Mouse (Mus musculus) kidney, postnatal 0 days (tissue): ENCODE measurements around the gene Fam25c. TPM values are rescaled to one million over a fixed set of nuclear protein-coding genes. Genes with fewer than 3 reads are reported as not detected.

ENCODE experiments used
- ATAC-seq: fragments of 200-750 bp; cut with Nextera tagmentation; replicated peaks from 2 replicates; pipeline ENCODE4 v1.8.0; 2017; ENCODE audit warnings: low read depth, moderate number of reproducible peaks, moderate TSS enrichment, moderate library complexity; ENCODE audit not compliant: low FRiP score
- DNase-seq: peaks from one replicate; pipeline ENCODE4 v3.0.0-alpha.2; 2016; ENCODE audit warnings: low spot score
- H3K27ac ChIP-seq: fragments of 300-500 bp; sonication (generic); 2 replicates; pipeline ENCODE4 v1.5.1; 2014; ENCODE audit warnings: mild to moderate bottlenecking
- H3K27me3 ChIP-seq: fragments of 300-500 bp; sonication (generic); 2 replicates; pipeline ENCODE4 v1.6.1; 2014; ENCODE audit warnings: low read length, mixed read lengths; ENCODE audit not compliant: insufficient read depth
- H3K36me3 ChIP-seq: fragments of 300-500 bp; sonication (generic); 2 replicates; pipeline ENCODE4 v1.6.1; 2014; ENCODE audit warnings: low read length, mixed read lengths; ENCODE audit not compliant: insufficient read depth
- H3K4me1 ChIP-seq: fragments of 300-500 bp; sonication (generic); replicated peaks from 2 replicates; pipeline ENCODE4 v1.6.1; 2014; ENCODE audit warnings: antibody characterized with exemption, low read length, mixed read lengths; ENCODE audit not compliant: insufficient read depth
- H3K4me2 ChIP-seq: fragments of 300-500 bp; sonication (generic); 2 replicates; pipeline ENCODE4 v1.6.1; 2014; ENCODE audit warnings: mild to moderate bottlenecking, low read length, moderate library complexity, mixed read lengths
- H3K4me3 ChIP-seq: fragments of 300-500 bp; sonication (generic); replicated peaks from 2 replicates; pipeline ENCODE4 v1.5.1; 2014; ENCODE audit warnings: low read depth, low read length
- H3K9ac ChIP-seq: fragments of 300-500 bp; sonication (generic); 2 replicates; pipeline ENCODE4 v1.6.1; 2014; ENCODE audit warnings: low read depth, low read length
- H3K9me3 ChIP-seq: fragments of 300-500 bp; sonication (generic); replicated peaks from 2 replicates; pipeline ENCODE4 v1.6.1; 2016; ENCODE audit warnings: low read length, inconsistent platforms, mixed read lengths
- CTCF ChIP-seq: IDR thresholded peaks from 2 replicates; pipeline ENCODE4 v1.5.1; 2016; ENCODE audit warnings: antibody characterized with exemption, low read depth, mild to moderate bottlenecking, moderate library complexity
- WGBS: fragments of 180-500 bp; shearing (Covaris S2); extraction: QIAGEN DNeasy Blood & Tissue Kit; methylation state at CpG from one replicate; pipeline ENCODE4 v1.1.7; 2014; 5-methylcytosine and 5-hydroxymethylcytosine counted together
- polyA plus RNA-seq: library from polyadenylated mRNA; unstranded; fragments of >200 nt; fragmentation: Nextera tagmentation; extraction: Ambion mirVana; gene quantifications from 2 replicates; pipeline ENCODE4 v1.2.1, GENCODE M21; 2015

Fam25c gene
- polyA plus RNA-seq, 1 experiment from 2014 or later, result 15.2 TPM

GRCm38 (mm10) chr14:34375415-34375904 lies 20.2 kb upstream of the Fam25c start, which contains the start of gene Mmrn2:
Gene Mmrn2, plus strand, starts transcription at chr14:34375465.
- TF ChIP-seq CTCF, result no peak

GRCm38 (mm10) chr14:34374577-34374976 lies 19.3 kb upstream of the Fam25c start, which contains the start of gene Sncg:
Gene Sncg, minus strand, starts transcription at chr14:34374789.
- H3K27ac ChIP-seq, result peak within 1 kb of the TSS; percentile 25; the same call in 1 of the 2 replicates
- peak; percentile 27 for DNase-seq
- WGBS, result 33% methylated on average over 10 of the region's 10 CpGs

More at GRCm38 (mm10) chr14:34375415-34375904, 20.2 kb upstream of the Fam25c start, which contains the start of gene Mmrn2:
- no peak for ATAC-seq
- H3K9me3 ChIP-seq, result no peaks in the 10 kb centered on the region
- peaks cover 11% of the 10 kb centered on the region for H3K4me1 ChIP-seq
- peak within 1 kb of the TSS; percentile 35; the same call in 1 of the 2 replicates for H3K9ac ChIP-seq
- no peaks in the 10 kb centered on the region for H3K36me3 ChIP-seq
- peak within 1 kb of the TSS; percentile 49 for H3K4me2 ChIP-seq
- H3K27ac ChIP-seq, result peak within 1 kb of the TSS; percentile 57; the same call in 1 of the 2 replicates
- no peaks in the 10 kb centered on the region for H3K27me3 ChIP-seq
- DNase-seq, result no peak
- WGBS, result 60% methylated on average over 13 of the region's 13 CpGs
- H3K4me3 ChIP-seq, result peak within 1 kb of the TSS; percentile 21

GRCm38 (mm10) chr14:34373581-34373980 lies 18.3 kb upstream of the Fam25c start:
- TF ChIP-seq CTCF, result no peak
- H3K36me3 ChIP-seq, result no peaks in the 10 kb centered on the region
- no peak overlapping the region for H3K9ac ChIP-seq
- WGBS, result 84% methylated on average over 6 of the region's 6 CpGs
- peaks cover 8% of the 10 kb centered on the region for H3K4me1 ChIP-seq
- H3K27ac ChIP-seq, result no peak overlapping the region
- no peak overlapping the region for H3K4me2 ChIP-seq
- no peaks in the 10 kb centered on the region for H3K27me3 ChIP-seq
- DNase-seq (no peak), ATAC-seq (no peak)
- no peak overlapping the region for H3K4me3 ChIP-seq
- no peaks in the 10 kb centered on the region for H3K9me3 ChIP-seq

More at GRCm38 (mm10) chr14:34374577-34374976, 19.3 kb upstream of the Fam25c start, which contains the start of gene Sncg:
- no peaks in the 10 kb centered on the region for H3K27me3 ChIP-seq
- no peak for TF ChIP-seq CTCF
- no peaks in the 10 kb centered on the region for H3K36me3 ChIP-seq
- peak within 1 kb of the TSS; percentile 49 for H3K4me2 ChIP-seq
- peak within 1 kb of the TSS; percentile 21 for H3K4me3 ChIP-seq
- no peak for ATAC-seq
- H3K4me1 ChIP-seq, result peaks cover 11% of the 10 kb centered on the region
- 0 out of 2 replicates have a peak within 1 kb of the TSS, but pooled peaks have one; percentile 35 for H3K9ac ChIP-seq
- H3K9me3 ChIP-seq, result no peaks in the 10 kb centered on the region

- Histone ChIP-seq H3K36me3 (no peaks in the 10 kb centered on the region), H3K4me1 (peaks cover 8% of the 10 kb centered on the region), H3K9me3 (no peaks in the 10 kb centered on the region), H3K9ac (no peak overlapping the region), H3K4me2 (no peak overlapping the region), H3K4me3 (no peak overlapping the region), H3K27me3 (no peaks in the 10 kb centered on the region), H3K27ac (no peak overlapping the region)
- peak; percentile 88 for TF ChIP-seq CTCF
- 0 out of 2 replicates have a peak, but pooled peaks have one; percentile 30 for ATAC-seq
- WGBS, result 86% methylated on average over 6 of the region's 6 CpGs
- DNase-seq, result peak; percentile 68
Observed at GRCm38 (mm10) chr14:34372646-34373045, 17.4 kb upstream of the Fam25c start.

- no peak for DNase-seq
- Histone ChIP-seq H3K9ac (no peak overlapping the region), H3K36me3 (no peaks in the 10 kb centered on the region), H3K27ac (no peak overlapping the region), H3K4me2 (no peak overlapping the region), H3K27me3 (no peaks in the 10 kb centered on the region), H3K4me3 (no peak overlapping the region), H3K9me3 (no peaks in the 10 kb centered on the region), H3K4me1 (peaks cover 8% of the 10 kb centered on the region)
- TF ChIP-seq CTCF, result no peak
- WGBS, result 68% methylated on average over 2 of the region's 2 CpGs
- ATAC-seq, result no peak
Observed at GRCm38 (mm10) chr14:34371763-34372162, 16.5 kb upstream of the Fam25c start.

GRCm38 (mm10) chr14:34370921-34371320 lies 15.7 kb upstream of the Fam25c start:
- no peak for TF ChIP-seq CTCF
- H3K4me2 ChIP-seq, result no peak overlapping the region
- H3K27me3 ChIP-seq, result no peaks in the 10 kb centered on the region
- no peak overlapping the region for H3K27ac ChIP-seq
- no peak overlapping the region for H3K4me3 ChIP-seq
- no peak for ATAC-seq
- DNase-seq, result no peak
- peaks cover 8% of the 10 kb centered on the region for H3K4me1 ChIP-seq
- H3K36me3 ChIP-seq, result no peaks in the 10 kb centered on the region
- H3K9me3 ChIP-seq, result no peaks in the 10 kb centered on the region
- no peak overlapping the region for H3K9ac ChIP-seq
- WGBS, result 92% methylated on average over 3 of the region's 3 CpGs

GRCm38 (mm10) chr14:34370203-34370602 lies 15.0 kb upstream of the Fam25c start:
- H3K9ac ChIP-seq, result no peak overlapping the region
- 69% methylated on average over 3 of the region's 3 CpGs for WGBS
- ATAC-seq, result no peak

More at GRCm38 (mm10) chr14:34370203-34370602, 15.0 kb upstream of the Fam25c start:
- H3K9me3 ChIP-seq, result no peaks in the 10 kb centered on the region
- DNase-seq, result no peak
- H3K27ac ChIP-seq, result no peak overlapping the region
- H3K4me2 ChIP-seq, result no peak overlapping the region
- H3K36me3 ChIP-seq, result no peaks in the 10 kb centered on the region
- H3K4me1 ChIP-seq, result peaks cover 8% of the 10 kb centered on the region
- peak; percentile 31; the same call in 1 of the 2 replicates for TF ChIP-seq CTCF
- H3K4me3 ChIP-seq, result no peak overlapping the region
- H3K27me3 ChIP-seq, result no peaks in the 10 kb centered on the region
